Mouse (Mus musculus): ENCODE data around the gene Mgp.

DNA sequence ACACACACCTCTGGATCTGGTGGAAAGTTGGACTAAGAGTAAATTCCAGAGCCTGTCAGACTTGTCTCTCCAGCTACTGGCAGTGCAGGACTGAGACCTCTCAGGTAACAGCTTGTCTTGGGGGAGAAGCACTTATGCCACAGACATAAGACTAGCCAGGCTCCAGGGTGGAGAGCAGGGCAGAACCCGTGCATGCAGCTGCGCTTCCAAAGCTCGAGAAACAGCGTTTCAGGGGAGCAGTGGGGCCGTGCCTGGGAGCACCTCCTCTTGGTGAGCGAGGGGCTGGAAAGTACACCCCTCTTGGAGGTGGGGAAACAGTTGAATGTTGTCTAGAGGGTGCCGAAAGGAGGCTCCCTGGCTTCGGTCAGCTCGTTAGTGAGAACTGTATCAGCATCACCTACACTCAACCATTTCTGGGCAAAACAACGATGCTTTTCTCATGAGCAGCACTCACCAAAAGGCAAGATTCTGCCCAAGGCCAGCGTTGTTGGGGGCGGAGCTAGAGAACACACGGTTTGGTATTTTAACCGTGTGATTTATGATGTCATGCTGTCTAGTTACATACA is 19.5 kb downstream of the Mgp start:
- TF ChIP-seq CTCF (IDR thresholded peaks at IDR 0.05; ENCODE audit: borderline replicate concordance, insufficient read depth, low read depth, low read length), result no peak
- TF ChIP-seq POLR2A (IDR thresholded peaks at IDR 0.05; ENCODE audit: borderline replicate concordance, insufficient read depth, low read length), result no peak

Measured in cerebellum, adult 2 months (tissue).